Mouse (Mus musculus) macrophage (primary cell): ENCODE results near the gene Krt25. TPM values are rescaled to one million over a fixed set of nuclear protein-coding genes. Genes with fewer than 3 reads are reported as not detected.

ENCODE experiments used
- H3K27ac ChIP-seq: fragments of 350-480 bp; formaldehyde crosslinking; 2 replicates; pipeline ENCODE4 v1.9.0; 2021
- H3K36me3 ChIP-seq: fragments of 350-480 bp; formaldehyde crosslinking; 2 replicates; pipeline ENCODE4 v1.9.0; 2021; ENCODE audit errors: inconsistent target
- H3K4me3 ChIP-seq: fragments of 350-480 bp; formaldehyde crosslinking; 2 replicates; pipeline ENCODE4 v1.9.0; 2021; ENCODE audit errors: inconsistent target
- H3K79me2 ChIP-seq: fragments of 350-480 bp; formaldehyde crosslinking; 2 replicates; pipeline ENCODE4 v1.9.0; 2021; ENCODE audit errors: inconsistent target
- WGBS: methylation state at CpG from one replicate; pipeline ENCODE4 v1.1.7; 2026; ENCODE audit warnings: inconsistent platforms; ENCODE audit not compliant: missing documents; 5-methylcytosine and 5-hydroxymethylcytosine counted together
- polyA plus RNA-seq: library from polyadenylated mRNA; stranded (reverse); fragments of 250-400 nt; gene quantifications from 3 replicates; pipeline ENCODE4 v1.2.4, GENCODE M21; 2018; ENCODE audit warnings: inconsistent platforms

The Krt25 gene
- polyA plus RNA-seq, 1 experiment from 2014 or later: not detected

DNA sequence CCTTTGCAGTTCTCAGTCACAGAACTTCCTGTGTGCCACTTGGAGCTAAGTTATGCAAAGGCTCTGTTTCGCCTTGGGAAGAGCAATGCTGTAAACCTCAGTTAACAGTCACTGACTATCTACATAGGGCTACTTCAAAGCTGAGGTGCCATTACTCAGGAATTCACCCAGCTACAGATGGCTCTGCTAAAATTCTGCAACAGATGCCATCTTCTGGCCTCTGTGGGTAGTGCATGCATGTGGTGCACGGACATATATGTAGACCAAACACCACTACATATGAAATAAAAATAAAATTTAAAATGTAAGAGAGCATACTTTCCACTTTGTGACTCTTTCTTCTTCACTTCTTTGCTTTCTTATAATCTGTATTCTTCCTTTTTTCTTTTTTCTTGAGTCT is 15.2 kb downstream of the Krt25 start:
- Histone ChIP-seq H3K27ac (no peak overlapping the region), H3K79me2 (no peaks in the 10 kb centered on the region)
- 21% methylated on average over 2 of the region's 2 CpGs for WGBS

DNA sequence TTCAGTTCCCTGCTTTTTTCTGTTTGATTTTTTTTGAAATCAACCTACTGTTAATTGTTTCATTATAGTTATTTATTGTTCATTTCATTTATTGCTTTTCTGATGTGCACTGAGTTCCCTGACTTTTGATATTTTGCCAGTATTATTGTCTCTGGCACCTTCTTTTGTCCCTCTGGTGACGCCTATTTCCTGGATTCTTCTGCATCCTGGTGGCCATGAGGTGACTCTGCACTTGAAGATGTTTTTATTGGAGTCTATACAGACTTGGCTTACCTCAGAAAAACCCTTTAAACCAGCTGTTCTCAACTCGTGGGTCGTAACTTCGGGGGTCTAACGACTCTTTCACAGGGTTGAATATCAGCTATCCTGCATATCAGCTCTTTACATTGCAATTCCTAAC is 27.7 kb downstream of the Krt25 start:
- no peaks in the 10 kb centered on the region for H3K36me3 ChIP-seq
- H3K79me2 ChIP-seq: no peaks in the 10 kb centered on the region
- WGBS: 50% methylated on average over 5 of the region's 5 CpGs
- no peak overlapping the region for H3K27ac ChIP-seq
- H3K4me3 ChIP-seq: no peak overlapping the region

More for the DNA sequence above, 15.2 kb downstream of the Krt25 start:
- Histone ChIP-seq H3K36me3 (no peaks in the 10 kb centered on the region), H3K4me3 (no peak overlapping the region)

DNA sequence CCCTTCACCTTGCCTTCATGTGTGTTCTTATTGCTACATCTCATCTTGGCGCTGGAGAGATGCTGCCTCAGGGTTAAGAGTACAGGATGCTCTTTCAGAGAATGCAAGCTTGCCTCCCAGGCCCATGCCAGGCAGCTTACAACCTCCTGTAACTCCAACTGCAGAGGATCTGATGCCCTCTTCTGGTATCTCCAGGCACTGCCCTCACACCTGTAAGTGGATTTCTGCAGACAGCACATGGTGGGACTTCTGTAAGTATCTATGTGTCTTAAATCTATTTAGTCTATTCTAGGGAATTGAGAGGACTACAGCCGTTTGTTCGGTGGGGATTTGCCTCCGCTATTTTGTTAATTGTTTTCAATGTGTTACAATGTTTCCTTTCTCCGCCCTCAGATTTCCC is 29.9 kb downstream of the Krt25 start:
- 74% methylated on average over 5 of the region's 5 CpGs for WGBS
- no peak overlapping the region for H3K27ac ChIP-seq
- no peaks in the 10 kb centered on the region for H3K79me2 ChIP-seq
- H3K36me3 ChIP-seq: no peaks in the 10 kb centered on the region
- H3K4me3 ChIP-seq: no peak overlapping the region

DNA sequence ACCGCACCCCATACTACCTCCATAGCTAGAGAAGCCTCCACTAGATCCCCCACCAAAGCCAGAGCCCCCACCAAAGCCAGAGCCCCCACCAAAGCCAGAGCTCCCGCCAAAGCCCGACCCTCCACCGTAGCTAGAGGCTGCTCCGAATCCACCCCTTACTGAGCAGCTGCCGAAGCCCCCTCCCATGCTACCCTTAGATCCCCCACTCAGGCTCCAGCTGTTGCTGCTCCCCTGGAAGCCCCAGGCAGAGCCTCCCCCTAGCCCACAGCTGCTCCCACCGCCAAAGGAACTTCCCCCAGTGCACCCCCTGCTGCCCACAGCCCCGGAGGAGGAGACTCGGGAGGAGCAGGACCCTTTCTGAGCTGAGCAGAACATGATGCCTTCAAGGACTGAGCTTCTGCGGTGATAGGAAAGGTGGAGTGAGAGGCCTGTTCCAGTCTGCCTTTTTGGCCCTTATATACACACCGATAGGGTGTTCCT is 37.9 kb downstream of the Krt25 start, which contains the start of gene Krt24:
TSS of gene Krt24 (minus strand) at position 430 of the 480 bp plus-strand sequence.
- Histone ChIP-seq H3K27ac (no peak within 1 kb of the TSS), H3K4me3 (no peak within 1 kb of the TSS), H3K79me2 (no peaks in the 10 kb centered on the region), H3K36me3 (no peaks in the 10 kb centered on the region)
- 60% methylated on average over 10 of the region's 11 CpGs for WGBS

DNA sequence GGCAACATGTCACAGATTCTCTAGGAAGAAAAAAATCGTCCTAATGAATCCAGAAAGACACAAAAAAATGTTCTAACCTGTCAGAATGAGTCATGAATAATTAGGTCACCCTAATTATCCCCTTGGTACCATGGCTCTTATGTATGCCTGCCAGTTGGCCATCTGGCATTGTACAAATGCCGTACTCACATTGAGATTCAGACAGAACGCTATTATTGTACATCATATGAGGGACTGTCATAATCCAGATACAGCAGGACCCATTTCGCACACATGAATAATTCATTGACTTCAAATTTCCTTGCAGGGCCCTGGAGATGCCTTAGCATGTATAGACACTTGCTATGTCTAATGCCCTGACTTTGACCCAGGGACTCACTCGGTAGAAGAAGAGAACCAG is 38.7 kb downstream of the Krt25 start:
- H3K4me3 ChIP-seq: no peak overlapping the region
- H3K79me2 ChIP-seq: no peaks in the 10 kb centered on the region
- no peak overlapping the region for H3K27ac ChIP-seq
- WGBS: 89% methylated on average over 5 of the region's 5 CpGs
- H3K36me3 ChIP-seq: no peaks in the 10 kb centered on the region

DNA sequence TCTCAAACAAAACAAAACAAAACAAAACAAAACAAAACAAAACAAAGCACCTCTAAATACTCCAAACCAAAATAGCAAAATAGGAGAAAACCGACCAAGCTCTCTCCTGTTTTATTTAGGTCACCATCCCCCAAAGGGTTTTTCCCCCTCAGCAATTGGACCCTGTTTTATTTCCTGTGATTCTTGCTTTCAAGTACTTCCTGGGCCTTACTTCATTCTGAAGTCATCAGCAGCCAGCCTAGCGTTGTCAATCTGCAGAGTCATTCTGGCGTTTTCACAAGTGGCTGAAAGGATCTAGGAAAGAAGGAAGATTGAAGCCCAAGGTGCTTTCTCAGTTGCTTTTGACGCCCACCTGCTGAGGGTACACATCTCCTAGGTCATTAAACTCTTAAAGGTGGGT is 39.4 kb downstream of the Krt25 start:
- H3K27ac ChIP-seq: no peak overlapping the region
- no peak overlapping the region for H3K4me3 ChIP-seq
- 25% methylated on average over 4 of the region's 4 CpGs for WGBS
- H3K36me3 ChIP-seq: no peaks in the 10 kb centered on the region
- H3K79me2 ChIP-seq: no peaks in the 10 kb centered on the region

DNA sequence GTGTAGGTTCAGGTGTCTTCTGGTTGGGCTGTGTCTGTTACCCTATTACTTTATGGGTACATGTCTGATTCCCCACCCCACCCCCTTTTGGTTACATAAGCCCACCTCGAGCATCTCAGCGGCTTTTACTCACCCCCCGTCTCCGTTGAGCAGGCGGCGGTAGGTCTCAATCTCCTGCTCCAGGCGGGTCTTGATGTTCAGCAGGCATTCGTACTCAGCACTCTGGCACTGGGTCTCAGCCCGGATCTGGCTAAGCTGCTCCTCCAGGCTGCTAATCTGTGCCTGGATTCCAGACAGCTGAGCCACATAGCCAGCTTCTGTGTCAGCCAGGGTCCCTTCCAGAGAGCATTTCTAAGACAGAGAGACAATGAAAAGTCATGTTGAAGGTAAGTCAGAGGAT is 41.6 kb downstream of the Krt25 start:
- Histone ChIP-seq H3K27ac (no peak overlapping the region), H3K4me3 (no peak overlapping the region), H3K79me2 (no peaks in the 10 kb centered on the region), H3K36me3 (no peaks in the 10 kb centered on the region)
- 94% methylated on average over 9 of the region's 9 CpGs for WGBS

DNA sequence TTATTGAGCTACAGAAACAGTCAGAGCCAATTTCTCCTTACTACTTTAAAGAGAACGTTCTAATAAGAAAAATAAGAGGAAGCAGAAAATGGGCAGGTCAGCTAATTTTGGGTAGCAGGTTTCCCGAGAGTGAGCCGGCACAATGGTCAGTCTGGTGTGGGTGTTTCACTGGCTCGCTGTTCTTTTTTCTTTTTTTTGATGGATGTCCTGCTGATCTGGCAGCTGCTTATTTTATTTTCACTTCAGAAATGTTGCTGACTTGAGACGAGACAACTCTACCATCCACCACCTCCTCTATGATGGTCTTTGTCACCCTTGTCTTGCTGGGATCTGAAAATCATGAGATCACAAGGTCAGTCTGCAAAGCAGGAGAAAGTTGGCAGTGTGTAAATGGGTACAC is 42.8 kb downstream of the Krt25 start:
- H3K79me2 ChIP-seq: no peaks in the 10 kb centered on the region
- H3K36me3 ChIP-seq: no peaks in the 10 kb centered on the region
- H3K27ac ChIP-seq: no peak overlapping the region
- WGBS: 30% methylated on average over 5 of the region's 5 CpGs
- no peak overlapping the region for H3K4me3 ChIP-seq

DNA sequence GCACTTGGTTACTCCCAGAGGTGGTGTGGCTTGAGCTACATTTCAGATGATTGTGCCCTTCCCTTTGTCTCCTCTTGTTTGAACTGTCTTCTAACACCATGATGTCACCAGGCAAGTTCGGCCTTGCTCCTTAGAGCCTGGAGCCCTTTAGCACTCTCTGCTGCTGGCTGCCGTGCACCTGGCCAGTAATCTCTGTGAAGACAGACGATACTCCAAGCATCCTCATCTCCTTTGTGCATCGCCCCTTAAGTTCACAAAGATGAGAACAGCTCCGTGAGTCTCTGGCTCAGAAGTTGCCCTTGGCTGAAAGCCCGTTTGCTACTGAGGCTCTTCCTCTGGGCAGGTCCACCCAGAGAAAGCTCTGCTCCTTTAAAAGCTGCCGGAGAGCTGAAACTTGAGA is 46.0 kb downstream of the Krt25 start:
- Histone ChIP-seq H3K36me3 (no peaks in the 10 kb centered on the region), H3K27ac (no peak overlapping the region), H3K4me3 (no peak overlapping the region), H3K79me2 (no peaks in the 10 kb centered on the region)
- 78% methylated on average over 7 of the region's 7 CpGs for WGBS

DNA sequence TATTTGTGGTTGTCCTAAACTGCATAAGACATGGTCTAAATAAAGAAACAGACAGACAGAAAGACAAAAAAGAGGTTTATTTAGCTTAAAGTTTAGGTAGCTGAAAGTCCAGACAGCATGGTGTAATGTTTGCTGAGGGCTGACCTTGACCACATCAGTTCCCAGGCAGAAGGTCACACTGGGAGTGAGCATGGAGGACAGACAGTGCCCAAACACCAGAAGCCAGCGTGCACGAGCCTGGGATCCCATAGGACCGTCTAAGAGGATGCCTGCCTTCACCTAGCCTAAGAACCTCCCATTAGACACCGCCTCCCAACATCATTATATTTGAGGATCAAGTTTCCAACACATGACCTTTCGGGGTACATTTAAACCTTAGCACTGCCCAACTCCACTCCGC is 47.1 kb downstream of the Krt25 start:
- H3K4me3 ChIP-seq: no peak overlapping the region
- no peaks in the 10 kb centered on the region for H3K79me2 ChIP-seq
- H3K27ac ChIP-seq: no peak overlapping the region
- no peaks in the 10 kb centered on the region for H3K36me3 ChIP-seq
- 83% methylated on average over 6 of the region's 6 CpGs for WGBS

DNA sequence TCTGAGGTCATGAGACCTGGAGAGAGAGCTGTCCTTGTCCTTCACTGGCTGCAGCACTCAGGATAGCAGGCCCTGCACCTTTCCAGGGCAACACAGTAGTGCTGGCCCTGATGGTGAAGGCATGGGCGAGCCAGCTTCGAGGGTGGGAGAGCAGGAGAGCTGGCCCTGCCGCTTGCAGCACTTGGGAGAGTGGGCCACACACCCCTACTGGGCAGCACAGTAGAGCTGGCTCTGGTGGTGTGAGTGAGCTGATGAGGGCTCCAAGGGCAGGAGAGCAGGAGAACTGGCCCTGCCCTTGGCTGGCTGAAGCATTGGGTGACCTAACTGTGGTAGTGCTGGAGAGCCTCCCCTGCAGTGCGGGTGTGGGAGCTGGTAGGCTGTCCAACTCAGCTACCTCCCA is 50.0 kb downstream of the Krt25 start:
- H3K36me3 ChIP-seq: no peaks in the 10 kb centered on the region
- H3K27ac ChIP-seq: no peak overlapping the region
- WGBS: 94% methylated on average over 4 of the region's 4 CpGs
- H3K4me3 ChIP-seq: no peak overlapping the region
- no peaks in the 10 kb centered on the region for H3K79me2 ChIP-seq

DNA sequence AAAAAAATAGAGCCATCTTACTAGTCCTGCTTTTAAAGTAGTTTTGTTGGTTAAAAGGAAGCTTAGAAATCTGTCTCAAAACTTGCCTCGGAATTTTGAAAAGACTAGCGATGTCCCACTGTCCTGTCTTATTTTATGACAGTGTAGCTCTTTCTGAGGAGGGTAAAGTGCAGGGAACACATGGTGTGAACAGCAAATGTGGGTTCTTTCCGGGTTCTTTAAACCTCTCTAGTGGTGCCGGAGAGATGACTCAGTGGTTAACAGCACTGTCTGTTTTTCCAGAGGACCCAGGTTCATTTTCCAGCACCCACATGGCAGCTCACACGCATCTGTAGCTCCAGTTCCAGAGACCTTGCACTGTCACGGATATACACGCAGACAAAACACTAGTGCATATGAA is 53.6 kb downstream of the Krt25 start:
- WGBS: 92% methylated on average over 7 of the region's 7 CpGs
- no peak overlapping the region for H3K27ac ChIP-seq
- H3K79me2 ChIP-seq: no peaks in the 10 kb centered on the region
- H3K36me3 ChIP-seq: no peaks in the 10 kb centered on the region
- no peak overlapping the region for H3K4me3 ChIP-seq

DNA sequence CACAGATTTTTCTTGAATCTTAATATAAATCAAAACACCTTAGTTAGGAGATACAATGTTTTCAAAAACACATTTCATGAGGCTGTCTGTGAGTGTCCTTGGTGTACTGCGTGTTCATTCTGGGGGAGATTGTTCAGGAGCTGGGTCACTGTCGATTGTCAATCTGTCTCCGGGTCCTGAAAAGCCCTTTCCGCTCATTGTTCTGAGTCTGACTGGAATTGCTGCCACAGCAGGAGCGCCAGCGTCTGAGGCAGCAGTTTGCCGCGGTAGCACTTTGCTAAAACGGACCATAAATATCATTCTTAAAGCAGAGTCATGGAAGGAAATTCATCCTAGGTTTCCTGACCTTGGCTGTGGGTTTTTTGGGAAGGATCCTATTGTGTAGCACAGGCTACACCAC is 57.0 kb downstream of the Krt25 start:
- H3K4me3 ChIP-seq: no peak overlapping the region
- no peaks in the 10 kb centered on the region for H3K36me3 ChIP-seq
- H3K79me2 ChIP-seq: no peaks in the 10 kb centered on the region
- 27% methylated on average over 9 of the region's 9 CpGs for WGBS
- no peak overlapping the region for H3K27ac ChIP-seq

Other genes with a start within 250 kb of the Krt25 start
- 0.88 to 2.5 TPM (median 0.97 TPM) in 3 replicates for gene Tns4, start 233.6 kb downstream of the Krt25 start, polyA plus RNA-seq
- gene Ccr7, start 167.9 kb downstream of the Krt25 start, polyA plus RNA-seq: 0.98 to 2.3 TPM (median 1.1 TPM) in 3 replicates
- 54.8 to 118 TPM (median 76.8 TPM) in 3 replicates for gene Smarce1, start 91.9 kb downstream of the Krt25 start, polyA plus RNA-seq
- not detected in 3 replicates for gene Krt222, start 78.9 kb downstream of the Krt25 start, polyA plus RNA-seq
- not detected in 3 replicates for gene Krt24, start 37.7 kb downstream of the Krt25 start, polyA plus RNA-seq
- not detected in 3 replicates for gene Krt26, start 15.0 kb upstream of the Krt25 start, polyA plus RNA-seq
- not detected in 3 replicates for gene Krt27, start 28.2 kb upstream of the Krt25 start, polyA plus RNA-seq
- not detected in 3 replicates for gene Krt28, start 52.0 kb upstream of the Krt25 start, polyA plus RNA-seq
- gene Krt10, start 66.4 kb upstream of the Krt25 start, polyA plus RNA-seq: 1.2 to 2.7 TPM (median 2.0 TPM) in 3 replicates
- not detected in 3 replicates for gene Krt12, start 99.3 kb upstream of the Krt25 start, polyA plus RNA-seq
- not detected in 3 replicates for gene Krt20, start 115.2 kb upstream of the Krt25 start, polyA plus RNA-seq
- not detected in 3 replicates for gene Krt23, start 170.2 kb upstream of the Krt25 start, polyA plus RNA-seq
- gene Krt39, start 198.4 kb upstream of the Krt25 start, polyA plus RNA-seq: not detected in 3 replicates
- gene Krt40, start 220.2 kb upstream of the Krt25 start, polyA plus RNA-seq: not detected in 3 replicates
- gene Krtap3-3, start 227.9 kb upstream of the Krt25 start, polyA plus RNA-seq: not detected in 3 replicates
- gene Krtap3-2, start 233.9 kb upstream of the Krt25 start, polyA plus RNA-seq: not detected in 3 replicates
- not detected in 3 replicates for gene Gm11939, start 236.5 kb upstream of the Krt25 start, polyA plus RNA-seq
- not detected in 3 replicates for gene Krtap3-1, start 243.7 kb upstream of the Krt25 start, polyA plus RNA-seq